Mouse (Mus musculus): ENCODE data around the gene Rsph9. TPM values are rescaled to one million over a fixed set of nuclear protein-coding genes. Genes with fewer than 3 reads are reported as not detected.

Gene Rsph9
- polyA plus RNA-seq, 1 experiment from 2014 or later: 12.6 TPM

- H3K36me3 ChIP-seq (ENCODE audit: control insufficient read depth, insufficient read depth, low read length): no peaks in the 10 kb centered on the region
- no peak overlapping the region for H3K4me3 ChIP-seq (ENCODE audit: low read depth, low read length)
- H3K4me2 ChIP-seq (ENCODE audit: low read depth): no peak overlapping the region
- no peak overlapping the region for H3K27ac ChIP-seq (ENCODE audit: low read depth, low read length)
- H3K9me3 ChIP-seq (ENCODE audit: control insufficient read depth, low read length): no peaks in the 10 kb centered on the region
- no peaks in the 10 kb centered on the region for H3K27me3 ChIP-seq (ENCODE audit: control insufficient read depth, insufficient read depth, low read length)
- 45% methylated on average over 7 of the region's 7 CpGs for WGBS
- H3K4me1 ChIP-seq (ENCODE audit: control insufficient read depth, insufficient read depth, low read length): peaks cover 4% of the 10 kb centered on the region
- DNase-seq (ENCODE audit: low spot score) (peak; percentile 10), ATAC-seq (ENCODE audit: insufficient read depth, low FRiP score, low TSS enrichment) (no peak)
- no peak overlapping the region for H3K9ac ChIP-seq (ENCODE audit: low read length)
Observed at GRCm38 (mm10) chr17:46080388-46080787, 63.6 kb downstream of the Rsph9 start.

- no peaks in the 10 kb centered on the region for H3K36me3 ChIP-seq (ENCODE audit: control insufficient read depth, insufficient read depth, low read length)
- no peak overlapping the region for H3K4me2 ChIP-seq (ENCODE audit: low read depth)
- ATAC-seq (ENCODE audit: insufficient read depth, low FRiP score, low TSS enrichment): no peak
- peak; percentile 7 for DNase-seq (ENCODE audit: low spot score)
- H3K27me3 ChIP-seq (ENCODE audit: control insufficient read depth, insufficient read depth, low read length): no peaks in the 10 kb centered on the region
- H3K4me1 ChIP-seq (ENCODE audit: control insufficient read depth, insufficient read depth, low read length): peaks cover 4% of the 10 kb centered on the region
- no peak overlapping the region for H3K4me3 ChIP-seq (ENCODE audit: low read depth, low read length)
- WGBS: 80% methylated on average over 2 of the region's 2 CpGs
- H3K9me3 ChIP-seq (ENCODE audit: control insufficient read depth, low read length): no peaks in the 10 kb centered on the region
- no peak overlapping the region for H3K27ac ChIP-seq (ENCODE audit: low read depth, low read length)
- no peak overlapping the region for H3K9ac ChIP-seq (ENCODE audit: low read length)
Observed at GRCm38 (mm10) chr17:46079037-46079436, 65.0 kb downstream of the Rsph9 start.

- no peak overlapping the region for H3K9ac ChIP-seq (ENCODE audit: low read length)
- H3K27me3 ChIP-seq (ENCODE audit: control insufficient read depth, insufficient read depth, low read length): no peaks in the 10 kb centered on the region
- peaks cover 4% of the 10 kb centered on the region for H3K4me1 ChIP-seq (ENCODE audit: control insufficient read depth, insufficient read depth, low read length)
- no peak overlapping the region for H3K27ac ChIP-seq (ENCODE audit: low read depth, low read length)
- no peak overlapping the region for H3K4me3 ChIP-seq (ENCODE audit: low read depth, low read length)
- H3K4me2 ChIP-seq (ENCODE audit: low read depth): no peak overlapping the region
- no peaks in the 10 kb centered on the region for H3K36me3 ChIP-seq (ENCODE audit: control insufficient read depth, insufficient read depth, low read length)
- no peak for ATAC-seq (ENCODE audit: insufficient read depth, low FRiP score, low TSS enrichment)
- no peaks in the 10 kb centered on the region for H3K9me3 ChIP-seq (ENCODE audit: control insufficient read depth, low read length)
- DNase-seq (ENCODE audit: low spot score): no peak
- 91% methylated on average over 12 of the region's 12 CpGs for WGBS
Observed at GRCm38 (mm10) chr17:46077921-46078534, 66.0 kb downstream of the Rsph9 start.

GRCm38 (mm10) chr17:46076260-46076551, 67.8 kb downstream of the Rsph9 start:
- Histone ChIP-seq H3K36me3 (ENCODE audit: control insufficient read depth, insufficient read depth, low read length) (no peaks in the 10 kb centered on the region), H3K4me2 (ENCODE audit: low read depth) (no peak overlapping the region), H3K27me3 (ENCODE audit: control insufficient read depth, insufficient read depth, low read length) (no peaks in the 10 kb centered on the region), H3K9ac (ENCODE audit: low read length) (no peak overlapping the region), H3K9me3 (ENCODE audit: control insufficient read depth, low read length) (no peaks in the 10 kb centered on the region), H3K27ac (ENCODE audit: low read depth, low read length) (no peak overlapping the region), H3K4me1 (ENCODE audit: control insufficient read depth, insufficient read depth, low read length) (no peaks in the 10 kb centered on the region), H3K4me3 (ENCODE audit: low read depth, low read length) (no peak overlapping the region)
- WGBS: 73% methylated on average over 1 of the region's 1 CpGs
- DNase-seq (ENCODE audit: low spot score) (no peak), ATAC-seq (ENCODE audit: insufficient read depth, low FRiP score, low TSS enrichment) (no peak)

- DNase-seq (ENCODE audit: low spot score) (no peak), ATAC-seq (ENCODE audit: insufficient read depth, low FRiP score, low TSS enrichment) (no peak)
- H3K4me1 ChIP-seq (ENCODE audit: control insufficient read depth, insufficient read depth, low read length): no peaks in the 10 kb centered on the region
- no peaks in the 10 kb centered on the region for H3K9me3 ChIP-seq (ENCODE audit: control insufficient read depth, low read length)
- no peak overlapping the region for H3K9ac ChIP-seq (ENCODE audit: low read length)
- H3K36me3 ChIP-seq (ENCODE audit: control insufficient read depth, insufficient read depth, low read length): no peaks in the 10 kb centered on the region
- no peak overlapping the region for H3K4me3 ChIP-seq (ENCODE audit: low read depth, low read length)
- no peak overlapping the region for H3K27ac ChIP-seq (ENCODE audit: low read depth, low read length)
- no peak overlapping the region for H3K4me2 ChIP-seq (ENCODE audit: low read depth)
- no peaks in the 10 kb centered on the region for H3K27me3 ChIP-seq (ENCODE audit: control insufficient read depth, insufficient read depth, low read length)
- 80% methylated on average over 5 of the region's 5 CpGs for WGBS
Observed at GRCm38 (mm10) chr17:46075551-46076259, 68.3 kb downstream of the Rsph9 start.

- no peaks in the 10 kb centered on the region for H3K9me3 ChIP-seq (ENCODE audit: control insufficient read depth, low read length)
- ATAC-seq (ENCODE audit: insufficient read depth, low FRiP score, low TSS enrichment) (no peak), DNase-seq (ENCODE audit: low spot score) (no peak)
- no peaks in the 10 kb centered on the region for H3K27me3 ChIP-seq (ENCODE audit: control insufficient read depth, insufficient read depth, low read length)
- H3K9ac ChIP-seq (ENCODE audit: low read length): no peak overlapping the region
- 50% methylated on average over 3 of the region's 3 CpGs for WGBS
- H3K4me1 ChIP-seq (ENCODE audit: control insufficient read depth, insufficient read depth, low read length): no peaks in the 10 kb centered on the region
- no peak overlapping the region for H3K4me2 ChIP-seq (ENCODE audit: low read depth)
- no peak overlapping the region for H3K27ac ChIP-seq (ENCODE audit: low read depth, low read length)
- no peaks in the 10 kb centered on the region for H3K36me3 ChIP-seq (ENCODE audit: control insufficient read depth, insufficient read depth, low read length)
- H3K4me3 ChIP-seq (ENCODE audit: low read depth, low read length): no peak overlapping the region
Observed at GRCm38 (mm10) chr17:46075116-46075485, 68.9 kb downstream of the Rsph9 start.

- no peak overlapping the region for H3K27ac ChIP-seq (ENCODE audit: low read depth, low read length)
- DNase-seq (ENCODE audit: low spot score): peak; percentile 7
- H3K4me1 ChIP-seq (ENCODE audit: control insufficient read depth, insufficient read depth, low read length): no peaks in the 10 kb centered on the region
- H3K36me3 ChIP-seq (ENCODE audit: control insufficient read depth, insufficient read depth, low read length): no peaks in the 10 kb centered on the region
- H3K9ac ChIP-seq (ENCODE audit: low read length): no peak overlapping the region
- H3K4me2 ChIP-seq (ENCODE audit: low read depth): no peak overlapping the region
- H3K9me3 ChIP-seq (ENCODE audit: control insufficient read depth, low read length): no peaks in the 10 kb centered on the region
- no peak overlapping the region for H3K4me3 ChIP-seq (ENCODE audit: low read depth, low read length)
- H3K27me3 ChIP-seq (ENCODE audit: control insufficient read depth, insufficient read depth, low read length): no peaks in the 10 kb centered on the region
- 72% methylated on average over 7 of the region's 7 CpGs for WGBS
- no peak for ATAC-seq (ENCODE audit: insufficient read depth, low FRiP score, low TSS enrichment)
Observed at GRCm38 (mm10) chr17:46074398-46075115, 69.5 kb downstream of the Rsph9 start.

- no peak overlapping the region for H3K4me2 ChIP-seq (ENCODE audit: low read depth)
- ATAC-seq (ENCODE audit: insufficient read depth, low FRiP score, low TSS enrichment) (no peak), DNase-seq (ENCODE audit: low spot score) (peak; percentile 54)
Observed at GRCm38 (mm10) chr17:46073730-46074301, 70.2 kb downstream of the Rsph9 start.

More at GRCm38 (mm10) chr17:46073730-46074301, 70.2 kb downstream of the Rsph9 start:
- no peak overlapping the region for H3K4me3 ChIP-seq (ENCODE audit: low read depth, low read length)
- H3K27ac ChIP-seq (ENCODE audit: low read depth, low read length): no peak overlapping the region
- no peak overlapping the region for H3K9ac ChIP-seq (ENCODE audit: low read length)
- no peaks in the 10 kb centered on the region for H3K9me3 ChIP-seq (ENCODE audit: control insufficient read depth, low read length)
- no peaks in the 10 kb centered on the region for H3K4me1 ChIP-seq (ENCODE audit: control insufficient read depth, insufficient read depth, low read length)
- no peaks in the 10 kb centered on the region for H3K27me3 ChIP-seq (ENCODE audit: control insufficient read depth, insufficient read depth, low read length)
- WGBS: 68% methylated on average over 23 of the region's 23 CpGs
- H3K36me3 ChIP-seq (ENCODE audit: control insufficient read depth, insufficient read depth, low read length): no peaks in the 10 kb centered on the region

All from neural tube, embryonic 11.5 days (tissue).